Mouse (Mus musculus): Measurements from ENCODE around the gene Mtif2.

DNA sequence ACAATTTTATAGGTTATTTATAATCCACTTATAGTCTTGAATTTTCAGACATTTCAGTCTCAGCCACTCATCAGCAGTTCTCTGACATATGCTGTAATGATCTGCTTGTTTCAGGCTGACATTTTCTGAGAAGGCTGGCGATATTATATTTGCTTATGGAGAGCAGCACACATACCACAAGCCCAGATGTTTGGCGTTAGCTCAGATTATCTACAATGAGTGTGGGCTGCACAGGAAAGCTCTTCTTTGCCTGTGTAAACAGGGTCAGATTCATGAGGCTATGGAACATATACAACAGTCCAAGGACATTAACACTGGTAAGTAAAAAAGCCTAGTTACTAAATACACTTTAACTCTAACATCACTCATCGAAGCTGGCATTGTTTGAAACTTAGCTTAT is 45.3 kb downstream of the Mtif2 start:
- TF ChIP-seq CTCF (IDR thresholded peaks at IDR 0.05; ENCODE audit: low read depth) = no peak
- no peak for TF ChIP-seq EP300 (optimal IDR thresholded peaks at IDR 0.05)
